Mouse (Mus musculus): ENCODE data around the gene Comp.

Comp gene

GRCm38 (mm10) chr8:70373397-70374317 is at the start of gene Comp:
Gene Comp, plus strand, starts transcription at chr8:70373558.
- no peak for DNase-seq (ENCODE audit: low spot score in 2 of 2)

GRCm38 (mm10) chr8:70323716-70324115 is 49.6 kb upstream of the Comp start:
- DNase-seq (ENCODE audit: low spot score in 2 of 2), result no peak

- no peak for DNase-seq (ENCODE audit: low spot score in 2 of 2)
These were observed 45.8 kb upstream of the Comp start for GRCm38 (mm10) chr8:70327512-70327911.

GRCm38 (mm10) chr8:70329124-70329834 is 44.1 kb upstream of the Comp start, which contains the start of gene Gdf1:
Gene Gdf1, plus strand, starts transcription at chr8:70329817.
- no peak for DNase-seq (ENCODE audit: low spot score in 2 of 2)

- DNase-seq (ENCODE audit: low spot score in 2 of 2), result no peak
These were observed 43.3 kb upstream of the Comp start for GRCm38 (mm10) chr8:70329835-70330740.

- peak; percentile 64 to 74 for DNase-seq (ENCODE audit: low spot score in 2 of 2)
These were observed 42.5 kb upstream of the Comp start for GRCm38 (mm10) chr8:70330741-70331364.

GRCm38 (mm10) chr8:70331526-70331925 is 41.8 kb upstream of the Comp start:
- no peak for DNase-seq (ENCODE audit: low spot score in 2 of 2)

GRCm38 (mm10) chr8:70332070-70332877 is 41.1 kb upstream of the Comp start:
- peak; percentile 73 to 74 for DNase-seq (ENCODE audit: low spot score in 2 of 2)

GRCm38 (mm10) chr8:70332878-70333202 is 40.5 kb upstream of the Comp start:
- DNase-seq (ENCODE audit: low spot score in 2 of 2), result no peak

GRCm38 (mm10) chr8:70338931-70339330 is 34.4 kb upstream of the Comp start:
- no peak for DNase-seq (ENCODE audit: low spot score in 2 of 2)

- no peak for DNase-seq (ENCODE audit: low spot score in 2 of 2)
These were observed 32.7 kb upstream of the Comp start for GRCm38 (mm10) chr8:70340659-70341058.

- no peak for DNase-seq (ENCODE audit: low spot score in 2 of 2)
These were observed 31.4 kb upstream of the Comp start for GRCm38 (mm10) chr8:70342007-70342406.

- DNase-seq (ENCODE audit: low spot score in 2 of 2), result no peak
These were observed 30.3 kb upstream of the Comp start for GRCm38 (mm10) chr8:70343076-70343475.

- DNase-seq (ENCODE audit: low spot score in 2 of 2), result peak; percentile 44 to 65
These were observed 29.7 kb upstream of the Comp start for GRCm38 (mm10) chr8:70343696-70344095.

- DNase-seq (ENCODE audit: low spot score in 2 of 2), result no peak
These were observed 29.1 kb upstream of the Comp start for GRCm38 (mm10) chr8:70344279-70344678.

GRCm38 (mm10) chr8:70347443-70347842 is 25.9 kb upstream of the Comp start:
- no peak for DNase-seq (ENCODE audit: low spot score in 2 of 2)

- no peak for DNase-seq (ENCODE audit: low spot score in 2 of 2)
These were observed 25.4 kb upstream of the Comp start for GRCm38 (mm10) chr8:70347860-70348420.

- peak; percentile 63 to 66 for DNase-seq (ENCODE audit: low spot score in 2 of 2)
These were observed 22.0 kb upstream of the Comp start for GRCm38 (mm10) chr8:70351035-70351999.

- no peak for DNase-seq (ENCODE audit: low spot score in 2 of 2)
These were observed 21.4 kb upstream of the Comp start for GRCm38 (mm10) chr8:70352000-70352384.

All from right cerebral cortex, adult 2 months (tissue).